Mouse (Mus musculus) thymus, adult 2 months (tissue): ENCODE data around the gene Mrpl36.

Source experiments
- CTCF ChIP-seq: fragments of 200-500 bp; IDR thresholded peaks from 2 replicates; pipeline ENCODE4 v1.5.1; 2012; ENCODE audit warnings: mild to moderate bottlenecking, control low read depth, low read length, moderate library complexity, borderline replicate concordance; ENCODE audit not compliant: control insufficient read depth, poor library complexity, insufficient read depth; ENCODE audit errors: extremely low read depth
- POLR2A ChIP-seq: fragments of 200-500 bp; IDR thresholded peaks from 2 replicates; pipeline ENCODE4 v1.6.1; 2012; ENCODE audit warnings: mild to moderate bottlenecking, low read length, control low read depth, moderate library complexity; ENCODE audit not compliant: control insufficient read depth, poor library complexity, insufficient read depth; ENCODE audit errors: extremely low read depth

- TF ChIP-seq POLR2A (no peak), CTCF (no peak)
Measured at GRCm38 (mm10) chr13:73306085-73306410, 22.3 kb upstream of the Mrpl36 start.
